Mouse (Mus musculus) embryo, embryonic 10.5 days (tissue): ENCODE results near the gene Vmn2r88.
"Not testable (repeated sequence)": the region's sequence is repeated elsewhere in the genome, so short reads cannot be mapped to it uniquely, and the experiment has no call there.

Experiments
- DNase-seq: peaks from one replicate; pipeline ENCODE4 v3.0.0-alpha.2; 2015; ENCODE audit warnings: low spot score

Vmn2r88 gene

DNA sequence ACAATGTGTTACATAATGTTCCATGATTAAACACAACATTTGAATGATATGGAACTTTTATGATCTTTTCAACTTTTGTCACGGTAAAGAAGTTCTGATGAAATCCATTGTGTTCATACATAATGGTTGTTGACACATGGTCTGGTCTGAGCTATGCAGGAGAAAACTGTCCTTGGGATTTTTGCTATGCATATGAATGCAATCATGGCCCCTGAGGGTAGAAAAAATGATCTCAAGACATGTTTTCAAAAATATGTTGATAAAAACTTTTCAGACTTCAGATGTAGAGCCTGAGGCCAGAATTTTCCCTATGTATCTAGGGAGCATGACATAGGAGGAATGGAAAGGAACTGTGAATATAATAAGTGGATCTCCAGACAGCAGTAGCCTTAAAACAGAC is at the start of gene Vmn2r88:
Gene Vmn2r88, plus strand, starts transcription at position 301 of the 400 bp plus-strand sequence.
- no peak for DNase-seq

DNA sequence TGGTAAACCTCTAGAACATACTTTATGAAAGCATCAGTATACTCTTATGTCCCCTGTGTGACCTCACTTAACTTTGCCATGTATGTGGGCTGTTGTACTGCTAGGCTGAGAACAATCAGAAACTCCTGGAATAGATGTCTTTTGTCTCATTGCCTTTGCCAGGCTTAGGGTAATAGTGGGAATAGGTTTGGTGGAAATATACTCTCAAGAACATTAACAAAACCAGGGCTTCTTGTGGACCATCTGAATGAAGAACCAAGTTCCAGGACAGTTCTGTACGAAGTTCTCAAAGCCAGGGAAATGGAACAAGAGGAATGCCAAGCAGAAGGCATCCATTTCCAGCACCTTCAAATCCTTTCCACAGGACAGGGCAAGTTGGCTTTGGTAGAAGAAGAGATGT is 49.2 kb upstream of the Vmn2r88 start, which contains the start of gene Gm7247:
Gene Gm7247, plus strand, starts transcription at position 301 of the 400 bp plus-strand sequence.
- no peak for DNase-seq

DNA sequence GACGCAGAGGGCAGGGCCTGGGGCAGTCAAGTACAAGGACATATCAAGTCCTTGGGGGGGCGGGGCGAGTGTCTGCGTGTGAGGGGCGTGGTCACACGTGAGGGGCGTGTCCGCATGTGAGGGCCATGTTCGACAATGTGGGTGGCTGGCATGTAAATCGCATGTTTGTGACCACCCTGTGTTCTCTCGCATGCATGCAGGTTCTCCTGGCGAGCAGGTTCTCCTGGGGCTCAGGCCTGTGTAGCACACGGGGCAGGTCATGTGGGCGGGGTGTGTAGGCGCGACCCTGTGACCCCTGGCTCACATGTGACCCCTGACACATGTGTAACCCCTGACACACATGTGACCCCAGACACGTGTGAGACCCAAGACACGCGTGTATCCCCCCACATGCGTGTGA is 27.8 kb upstream of the Vmn2r88 start:
- no peak for DNase-seq

DNA sequence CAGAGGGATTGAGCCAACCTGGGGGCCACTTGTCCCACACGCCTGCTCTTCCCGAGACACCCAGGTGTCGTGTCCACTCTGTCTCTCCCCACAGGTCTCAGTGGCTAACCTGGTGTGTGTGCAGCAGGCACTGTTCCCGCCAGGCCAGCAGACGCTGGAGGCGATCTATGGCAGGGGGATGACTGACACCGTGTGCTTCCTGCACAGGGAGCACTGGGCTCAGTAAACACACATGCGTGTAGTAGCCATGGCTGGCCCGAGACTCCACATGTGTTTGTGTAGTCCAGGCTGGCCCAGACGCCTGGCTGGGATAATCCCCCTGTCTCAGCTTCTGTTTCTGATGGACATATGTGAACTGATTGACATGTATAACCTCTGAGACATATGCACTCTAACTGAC is 26.3 kb upstream of the Vmn2r88 start:
- peak; percentile 14 for DNase-seq

DNA sequence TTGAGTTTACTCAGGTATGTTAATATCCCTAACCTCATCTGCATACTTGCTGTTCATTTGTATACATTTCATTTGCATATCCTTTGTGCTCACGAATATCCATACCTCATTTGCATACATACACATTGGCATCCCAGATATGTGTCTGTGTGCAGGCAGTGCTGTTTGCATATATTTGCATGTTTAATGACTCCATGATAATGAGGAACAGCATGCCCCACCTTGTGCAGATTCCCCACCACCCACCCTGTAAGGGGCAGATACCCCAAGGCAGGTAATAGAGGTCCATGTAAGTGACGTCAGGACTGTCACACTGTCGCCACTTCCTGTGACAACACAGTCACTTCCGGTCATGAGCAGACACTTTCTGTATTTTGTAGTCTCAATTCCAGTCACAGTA is 24.9 kb upstream of the Vmn2r88 start:
- peak; percentile 29 for DNase-seq

DNA sequence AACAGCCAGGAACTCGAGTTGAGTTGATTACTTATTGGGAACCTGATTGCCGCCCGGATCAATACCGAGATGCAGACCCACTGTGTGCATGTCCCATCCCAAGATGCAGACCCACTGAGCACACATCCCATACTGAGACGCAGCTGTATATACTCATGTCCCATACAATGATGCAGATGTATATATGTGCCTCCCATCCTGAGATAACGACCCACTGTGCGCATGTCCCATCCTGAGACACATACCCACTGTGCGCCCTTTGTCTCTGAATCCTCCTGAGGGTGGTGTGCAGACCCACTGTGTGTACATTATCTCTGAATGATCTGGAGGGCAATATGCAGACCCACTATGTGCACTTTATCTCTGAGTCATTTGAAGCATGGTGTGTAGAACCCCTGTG is 22.9 kb upstream of the Vmn2r88 start:
- no peak for DNase-seq

DNA sequence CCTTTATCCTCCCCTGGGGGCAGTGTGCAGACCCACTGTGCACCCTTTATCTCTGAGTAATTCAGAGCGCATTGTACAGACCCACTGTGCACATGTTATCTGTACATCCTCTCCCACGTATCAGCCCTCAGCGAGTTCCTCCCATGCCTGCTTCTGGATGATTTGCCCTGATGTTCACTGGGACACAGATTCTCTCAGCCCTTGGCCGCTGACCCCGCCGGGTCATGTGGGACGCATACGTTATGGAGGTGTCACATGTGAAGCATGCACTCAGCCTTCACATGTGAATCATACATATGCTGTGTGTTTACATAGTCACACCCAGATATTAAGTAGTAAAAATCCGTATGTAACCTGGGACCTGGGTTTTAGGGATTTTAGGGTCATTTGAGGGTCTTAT is 22.4 kb upstream of the Vmn2r88 start:
- DNase-seq = peak; percentile 35

DNA sequence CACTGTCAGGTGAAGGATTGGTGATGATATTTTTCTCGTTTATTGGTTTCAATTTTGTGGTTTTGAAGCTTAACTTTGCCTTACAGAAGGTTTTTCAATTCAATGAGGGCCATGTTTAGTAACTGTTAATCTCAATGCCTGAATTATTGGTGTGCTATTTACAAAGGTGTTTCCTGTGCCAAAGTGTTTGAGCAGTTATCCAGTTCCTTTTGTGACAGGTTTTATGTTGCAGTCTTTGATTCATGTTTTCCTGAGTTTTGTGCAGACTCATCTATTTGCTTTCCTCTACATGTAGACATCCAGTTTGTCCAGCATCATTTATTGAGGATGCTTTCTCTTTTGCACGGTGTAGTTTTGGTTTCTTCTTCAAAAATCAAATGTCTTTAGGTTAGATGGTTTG is 13.3 kb downstream of the Vmn2r88 start:
- no peak for DNase-seq

DNA sequence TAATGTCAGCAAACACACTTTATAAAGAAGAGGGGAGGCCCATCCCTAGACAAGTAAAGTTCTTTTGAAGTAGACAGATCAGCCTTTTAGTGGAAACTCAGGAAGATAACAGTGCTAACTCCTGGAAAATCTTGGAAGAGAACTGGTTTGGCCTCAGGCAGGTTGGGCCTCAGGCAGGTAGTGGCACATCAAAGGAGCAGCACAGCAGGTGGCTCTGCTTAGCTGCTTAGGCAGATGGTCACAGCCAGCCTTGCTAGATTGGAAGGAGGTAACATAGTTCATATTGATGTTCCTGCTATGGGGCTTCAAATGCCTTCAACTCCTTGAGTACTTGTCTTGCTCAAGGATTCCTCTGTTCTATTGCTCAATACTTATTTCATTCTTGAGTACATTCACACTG is 19.5 kb downstream of the Vmn2r88 start:
- DNase-seq = not testable (repeated sequence)

DNA sequence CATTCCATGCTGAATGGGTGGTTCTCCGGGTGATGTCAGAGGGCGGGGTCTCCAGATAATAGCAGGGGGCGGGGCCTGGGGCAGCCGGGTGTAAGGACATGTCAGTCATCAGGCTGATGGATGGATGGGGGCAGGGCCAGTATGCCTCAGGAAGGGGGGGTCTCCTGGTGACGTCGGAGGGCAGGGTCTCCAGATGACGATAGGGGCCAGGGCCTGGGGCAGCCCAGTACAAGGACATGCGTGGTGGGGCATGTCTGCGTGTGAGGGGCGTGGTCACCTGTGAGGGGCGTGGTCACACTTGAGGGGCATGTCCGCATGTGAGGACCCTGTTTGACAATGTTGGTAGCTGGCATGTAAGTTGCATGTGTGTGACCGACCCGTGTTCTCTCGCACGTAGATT is 23.9 kb downstream of the Vmn2r88 start:
- DNase-seq = no peak

DNA sequence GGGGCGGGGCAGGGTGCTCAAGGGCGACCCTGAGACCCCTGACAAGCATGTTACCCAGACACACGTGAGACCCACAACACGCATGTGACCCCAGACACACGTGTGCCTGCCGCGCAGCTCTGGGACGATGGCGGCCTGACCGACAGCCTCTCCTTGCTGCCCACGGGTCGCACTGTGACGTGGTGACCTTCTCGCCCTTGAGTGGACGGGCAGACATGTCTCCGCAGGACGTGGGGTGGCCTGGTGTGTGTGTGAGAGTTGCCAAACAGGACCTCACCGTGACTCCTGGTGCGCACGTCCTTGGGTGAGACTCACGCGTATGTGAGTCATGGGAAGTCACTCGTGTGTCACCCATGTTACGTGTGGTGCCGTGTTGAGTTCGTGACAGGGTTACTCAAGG is 24.4 kb downstream of the Vmn2r88 start:
- no peak for DNase-seq

DNA sequence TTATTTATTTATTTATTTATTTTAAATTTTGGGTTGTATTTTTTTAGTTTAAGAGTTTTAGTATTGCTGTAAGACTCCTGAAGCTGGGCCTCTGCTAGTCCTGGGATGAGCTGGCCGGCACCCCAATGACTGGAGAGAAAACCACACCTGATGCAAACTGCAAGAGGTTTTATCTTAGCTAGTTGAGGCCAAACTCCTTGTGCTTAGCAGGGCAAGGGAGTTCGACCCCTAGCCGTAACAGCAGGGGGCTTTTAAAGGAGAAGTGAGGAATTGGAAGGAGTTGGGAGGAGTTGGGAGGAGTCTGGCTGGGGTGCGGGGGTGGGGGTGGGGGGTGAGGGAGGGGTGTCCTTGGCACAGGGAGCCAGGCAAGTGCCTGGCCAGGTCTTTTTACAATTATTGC is 28.3 kb downstream of the Vmn2r88 start:
- no peak for DNase-seq

DNA sequence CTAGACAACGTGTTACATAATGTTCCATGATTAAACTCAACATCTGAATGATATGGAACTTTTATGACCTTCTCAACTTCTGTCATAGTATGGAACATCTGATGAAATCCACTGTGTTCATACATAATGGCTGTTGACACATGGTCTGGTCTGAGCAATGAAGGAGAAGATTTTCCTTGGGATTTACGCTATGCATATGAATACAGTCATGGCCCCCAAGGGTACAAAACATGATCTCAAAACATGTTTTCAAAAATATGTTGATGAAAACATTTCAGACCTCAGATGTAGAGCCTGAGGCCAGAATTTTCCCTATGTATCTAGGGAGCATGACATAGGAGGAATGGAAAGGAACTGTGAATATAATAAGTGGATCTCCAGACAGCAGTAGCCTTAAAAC is 40.9 kb downstream of the Vmn2r88 start, which contains the start of gene Vmn2r89:
Gene Vmn2r89, plus strand, starts transcription at position 301 of the 400 bp plus-strand sequence.
- DNase-seq = not testable (repeated sequence)
